Mouse (Mus musculus) cerebellum, adult 2 months (tissue): Measurements from ENCODE around the gene Mical3.

Source experiments
- CTCF ChIP-seq: fragments of 200-500 bp; IDR thresholded peaks from 2 replicates; pipeline ENCODE4 v1.5.1; 2011; ENCODE audit warnings: low read depth, mild to moderate bottlenecking, control low read depth, low read length, moderate library complexity, borderline replicate concordance; ENCODE audit not compliant: insufficient read depth
- POLR2A ChIP-seq: fragments of 200-500 bp; IDR thresholded peaks from 2 replicates; pipeline ENCODE4 v1.6.1; 2011; ENCODE audit warnings: low read length, control low read depth, borderline replicate concordance; ENCODE audit not compliant: insufficient read depth

DNA sequence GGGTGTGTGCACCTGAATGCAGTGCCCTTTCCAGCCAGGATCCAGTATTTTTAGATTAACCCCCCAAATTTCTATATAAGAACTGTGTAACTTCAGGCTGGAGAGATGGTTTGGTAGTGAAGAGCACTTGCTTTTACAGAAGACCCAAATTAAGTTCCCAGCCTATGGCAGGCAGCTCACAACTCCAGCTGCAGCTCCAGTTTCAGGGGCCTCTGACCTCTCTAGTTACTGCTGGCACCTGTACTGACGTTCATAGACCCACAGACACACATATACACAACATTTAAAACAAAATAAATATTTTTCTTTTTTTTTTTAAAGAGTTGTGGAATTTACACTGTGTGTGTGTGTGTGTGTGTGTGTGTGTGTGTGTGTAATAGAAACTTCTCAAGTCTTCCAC lies 201.4 kb downstream of the Mical3 start:
- TF ChIP-seq CTCF (no peak), POLR2A (no peak)
